Mouse (Mus musculus) layer of hippocampus, adult 2 months (tissue): ENCODE results near the gene Ctnnb1. TPM values are rescaled to one million over a fixed set of nuclear protein-coding genes. Genes with fewer than 3 reads are reported as not detected.

Experiments used
- DNase-seq, 2 experiments: peaks; one replicate each; pipeline ENCODE4 v3.0.0; 2022; ENCODE audit warnings: low spot score in 2 of 2
- H3K27ac ChIP-seq: fragments of 200-600 bp; 2 replicates; pipeline ENCODE4 v1.8.1; 2022
- H3K4me3 ChIP-seq: fragments of 200-600 bp; 2 replicates; pipeline ENCODE4 v1.8.1; 2022; ENCODE audit warnings: mild to moderate bottlenecking
- CTCF ChIP-seq: fragments of 200-600 bp; conservative IDR thresholded peaks from 2 replicates; pipeline ENCODE4 v1.8.1; 2022; ENCODE audit warnings: antibody characterized with exemption, mild to moderate bottlenecking, moderate library complexity
- long read RNA-seq, 2 experiments: library from polyadenylated mRNA; stranded (forward); transcript quantifications; one replicate each; pipeline ENCODE4 v2.0.0; 2021; ENCODE audit warnings: borderline mapping rate in 2 of 2
- total RNA-seq, 2 experiments: library from RNA; stranded (reverse); gene quantifications; 2 replicates each; pipeline ENCODE4 v1.2.3; 2021

The Ctnnb1 gene
- 100 to 1,000 TPM; 513 to 546 TPM for total RNA-seq
- long read RNA-seq, experiment 1, transcript Ctnnb1-215 (1 exons, 1,292 nt), result minor isoform, 8 of 99 reads
- long read RNA-seq, experiment 1, transcript Ctnnb1-201 (15 exons, 3,623 nt), result major isoform, 56 of 99 reads
- long read RNA-seq, experiment 1, partial matches to known transcripts, result 21 of 99 reads
- long read RNA-seq, experiment 1, other reads (novel, unspliced or antisense), result 13 of 99 reads
- long read RNA-seq, experiment 2, transcript Ctnnb1-201 (15 exons, 3,623 nt), result major isoform, 98 of 150 reads
- long read RNA-seq, experiment 2, partial matches to known transcripts, result 30 of 150 reads
- long read RNA-seq, experiment 2, other reads (novel, unspliced or antisense), result 19 of 150 reads

DNA sequence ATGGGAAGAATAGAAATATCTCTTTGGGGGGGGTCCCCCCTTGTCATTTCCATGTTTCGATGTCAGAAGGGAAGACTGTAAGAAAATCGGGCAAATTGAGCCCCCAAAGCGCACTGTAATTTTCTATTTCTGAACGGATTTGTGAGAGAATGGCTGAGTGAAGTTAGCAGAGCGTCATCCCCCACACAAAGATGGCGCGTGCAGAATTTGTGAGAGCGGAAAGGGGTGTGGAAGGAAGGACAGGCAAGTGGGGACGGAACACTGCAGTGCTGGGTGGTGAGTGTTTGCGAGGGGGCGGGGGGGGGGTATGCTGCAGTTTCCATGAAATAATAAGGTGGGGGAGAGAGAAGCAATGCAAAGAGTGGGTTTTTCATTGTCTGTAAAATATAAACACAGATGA, at the start of gene Ctnnb1:
Gene Ctnnb1, plus strand, starts transcription at position 136 of the 400 bp plus-strand sequence.
- no peak for TF ChIP-seq CTCF
- DNase-seq, result no peak
- H3K4me3 ChIP-seq, result no peak within 1 kb of the TSS; the same call in 1 of the 2 replicates
- no peak within 1 kb of the TSS for H3K27ac ChIP-seq

GRCm38 (mm10) chr9:120880286-120880685, 48.7 kb upstream of the Ctnnb1 start:
- no peak for TF ChIP-seq CTCF
- Histone ChIP-seq H3K4me3 (no peak overlapping the region), H3K27ac (no peak overlapping the region)
- no peak for DNase-seq

- no peak for DNase-seq
- no peak overlapping the region for H3K27ac ChIP-seq
- H3K4me3 ChIP-seq, result no peak overlapping the region
- TF ChIP-seq CTCF, result no peak
Measured at GRCm38 (mm10) chr9:120881121-120881520, 47.9 kb upstream of the Ctnnb1 start.

DNA sequence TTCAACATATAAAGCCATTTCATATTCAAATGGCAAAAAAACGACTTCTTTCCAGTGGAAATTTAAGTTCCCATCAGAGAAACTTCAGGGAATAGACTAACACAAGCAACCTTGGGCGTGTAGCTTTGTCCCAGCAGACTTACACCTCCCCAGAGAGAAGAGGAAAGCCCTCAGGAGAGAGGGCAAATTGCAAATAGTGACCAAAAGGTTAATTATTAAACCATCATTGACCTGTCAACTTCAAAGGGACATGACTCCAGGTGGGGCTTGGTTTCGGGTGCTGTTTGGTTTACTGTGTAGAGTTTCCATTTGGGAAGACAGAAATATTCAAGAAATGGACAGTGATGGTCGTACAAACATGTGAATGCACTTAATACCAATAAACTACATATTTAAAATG, 47.2 kb upstream of the Ctnnb1 start:
- TF ChIP-seq CTCF, result no peak
- Histone ChIP-seq H3K4me3 (no peak overlapping the region), H3K27ac (no peak overlapping the region)
- no peak for DNase-seq

- Histone ChIP-seq H3K27ac (peak overlapping the region; percentile 78), H3K4me3 (no peak overlapping the region)
- peak; percentile 52 to 69 for DNase-seq
- TF ChIP-seq CTCF, result no peak
Measured at GRCm38 (mm10) chr9:120884726-120885125, 44.3 kb upstream of the Ctnnb1 start.

DNA sequence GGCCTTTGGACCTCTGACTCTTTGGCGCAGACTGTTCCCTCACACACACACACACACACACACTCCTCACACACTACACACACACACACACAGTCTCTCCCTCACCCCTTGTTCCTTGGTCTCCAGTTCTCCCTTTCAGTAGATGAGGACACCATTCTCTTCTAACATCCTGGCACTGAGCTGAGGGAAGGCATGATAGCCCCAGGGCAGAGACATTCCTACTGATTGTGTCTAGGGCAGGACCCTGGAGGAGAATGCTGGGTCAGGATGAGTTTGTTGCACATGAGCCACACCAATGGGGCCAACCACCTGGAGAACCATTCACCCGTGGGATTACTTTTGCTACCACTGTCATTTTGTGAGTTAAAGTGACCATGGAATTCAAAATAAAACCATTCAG, 41.4 kb upstream of the Ctnnb1 start:
- Histone ChIP-seq H3K27ac (no peak overlapping the region), H3K4me3 (no peak overlapping the region)
- no peak for TF ChIP-seq CTCF
- no peak for DNase-seq

DNA sequence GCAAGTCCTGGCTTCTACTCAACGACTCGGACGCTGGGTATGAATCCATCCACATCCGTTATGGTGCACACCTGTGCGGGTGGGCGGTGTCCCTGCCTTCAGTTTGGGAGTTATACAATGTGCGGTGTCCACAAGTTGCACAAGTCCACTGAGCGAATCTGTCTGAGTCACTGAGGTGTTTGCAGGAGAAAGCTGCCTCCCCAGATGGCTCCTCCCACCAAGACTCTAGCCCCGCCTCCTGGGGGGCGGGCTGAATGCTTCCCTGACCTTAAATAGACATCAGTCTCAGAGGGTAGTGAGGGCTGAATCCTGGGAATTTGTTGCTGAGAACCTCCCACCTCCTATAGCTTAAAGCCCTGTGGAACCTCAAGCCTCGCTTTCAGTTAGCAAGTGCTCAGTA, 35.6 kb upstream of the Ctnnb1 start:
- DNase-seq, result no peak
- H3K4me3 ChIP-seq, result no peak overlapping the region
- H3K27ac ChIP-seq, result no peak overlapping the region
- no peak for TF ChIP-seq CTCF

GRCm38 (mm10) chr9:120893971-120894370, 35.0 kb upstream of the Ctnnb1 start:
- Histone ChIP-seq H3K4me3 (no peak overlapping the region), H3K27ac (no peak overlapping the region)
- no peak for DNase-seq
- TF ChIP-seq CTCF, result no peak

GRCm38 (mm10) chr9:120894376-120894775, 34.6 kb upstream of the Ctnnb1 start:
- no peak overlapping the region for H3K27ac ChIP-seq
- DNase-seq, result no peak
- TF ChIP-seq CTCF, result no peak
- H3K4me3 ChIP-seq, result no peak overlapping the region

DNA sequence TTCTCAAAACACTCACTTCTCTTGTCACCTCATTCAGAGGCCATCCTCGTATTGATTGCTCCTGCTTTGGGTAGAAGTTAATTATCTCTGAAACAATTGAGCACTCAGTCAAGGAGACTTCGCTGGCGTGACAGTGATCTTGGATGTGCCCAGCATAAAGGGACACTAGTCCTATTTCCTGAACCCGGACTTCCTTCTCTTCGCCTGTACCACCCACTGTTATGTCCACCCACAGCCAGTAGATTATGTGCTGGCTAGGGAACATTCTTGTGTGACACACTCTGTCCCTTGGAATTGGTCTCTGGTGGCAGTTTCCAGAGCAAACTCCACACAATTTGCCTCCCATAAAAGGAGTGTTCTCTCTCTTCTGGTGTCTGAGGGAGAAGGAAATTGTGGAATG, 32.5 kb upstream of the Ctnnb1 start:
- no peak overlapping the region for H3K4me3 ChIP-seq
- no peak for TF ChIP-seq CTCF
- no peak for DNase-seq
- H3K27ac ChIP-seq, result no peak overlapping the region

- DNase-seq, result no peak
- no peak for TF ChIP-seq CTCF
- H3K4me3 ChIP-seq, result no peak overlapping the region
- no peak overlapping the region for H3K27ac ChIP-seq
Measured at GRCm38 (mm10) chr9:120897269-120897668, 31.7 kb upstream of the Ctnnb1 start.

GRCm38 (mm10) chr9:120899833-120900232, 29.2 kb upstream of the Ctnnb1 start:
- no peak overlapping the region for H3K27ac ChIP-seq
- H3K4me3 ChIP-seq, result no peak overlapping the region
- TF ChIP-seq CTCF, result no peak
- no peak for DNase-seq

- Histone ChIP-seq H3K4me3 (no peak overlapping the region), H3K27ac (no peak overlapping the region)
- TF ChIP-seq CTCF, result no peak
- DNase-seq, result no peak
Measured at GRCm38 (mm10) chr9:120900338-120901274, 28.4 kb upstream of the Ctnnb1 start.
